Mouse (Mus musculus): Measurements from ENCODE around the gene Sdk2.

- TF ChIP-seq CTCF (IDR thresholded peaks at IDR 0.05; ENCODE audit: borderline replicate concordance, extremely low read depth, insufficient read depth, insufficient read length) (no peak), POLR2A (IDR thresholded peaks at IDR 0.05; ENCODE audit: borderline replicate concordance, extremely low read depth, insufficient read depth, insufficient read length, poor library complexity, severe bottlenecking) (no peak)
Observed at GRCm38 (mm10) chr11:113768356-113768755, 298.5 kb downstream of the Sdk2 start.
